Mouse (Mus musculus): ENCODE measurements around the gene Syngap1. TPM values are rescaled to one million over a fixed set of nuclear protein-coding genes. Genes with fewer than 3 reads are reported as not detected.

Gene Syngap1
- polyA plus RNA-seq, 1 experiment from 2014 or later: 2.0 TPM

DNA sequence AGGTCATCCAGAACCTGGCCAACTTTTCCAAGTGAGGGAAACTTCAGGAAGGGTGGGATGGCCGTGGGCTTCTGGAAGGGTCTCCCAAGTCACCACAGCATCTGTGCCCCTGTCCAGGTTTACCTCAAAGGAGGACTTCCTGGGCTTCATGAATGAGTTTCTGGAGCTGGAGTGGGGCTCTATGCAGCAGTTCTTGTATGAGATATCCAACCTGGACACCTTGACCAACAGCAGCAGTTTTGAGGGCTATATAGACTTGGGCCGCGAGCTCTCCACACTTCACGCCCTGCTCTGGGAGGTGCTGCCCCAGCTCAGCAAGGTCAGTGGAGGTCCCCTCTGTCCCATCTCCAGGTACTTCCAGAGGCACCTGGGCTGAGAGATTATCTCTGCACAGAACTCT is 18.8 kb downstream of the Syngap1 start:
- ATAC-seq (ENCODE audit: insufficient read depth, low FRiP score, low read depth): no peak
- no peak overlapping the region for H3K27ac ChIP-seq
- no peak overlapping the region for H3K4me3 ChIP-seq (replicated peaks)
- 98% methylated on average over 4 of the region's 4 CpGs for WGBS
- no peaks in the 10 kb centered on the region for H3K4me1 ChIP-seq
- no peaks in the 10 kb centered on the region for H3K27me3 ChIP-seq (replicated peaks)
- peaks cover 30% of the 10 kb centered on the region; the same call in 1 of the 2 replicates for H3K36me3 ChIP-seq
- no peak overlapping the region for H3K9ac ChIP-seq
- H3K4me2 ChIP-seq: no peak overlapping the region
- H3K9me3 ChIP-seq: no peaks in the 10 kb centered on the region

GRCm38 (mm10) chr17:26961572-26962240 is 20.7 kb downstream of the Syngap1 start:
- no peak for ATAC-seq (ENCODE audit: insufficient read depth, low FRiP score, low read depth)
- Histone ChIP-seq H3K27ac (no peak overlapping the region), H3K9ac (no peak overlapping the region), H3K4me3 (replicated peaks) (no peak overlapping the region), H3K27me3 (replicated peaks) (no peaks in the 10 kb centered on the region), H3K9me3 (no peaks in the 10 kb centered on the region), H3K4me2 (no peak overlapping the region), H3K36me3 (peaks cover 27% of the 10 kb centered on the region; the same call in 1 of the 2 replicates), H3K4me1 (no peaks in the 10 kb centered on the region)
- whole genome bisulfite sequencing: 92% methylated on average over 21 of the region's 21 CpGs

GRCm38 (mm10) chr17:26966993-26967392 is 25.9 kb downstream of the Syngap1 start:
- Histone ChIP-seq H3K4me3 (replicated peaks) (no peak overlapping the region), H3K9ac (no peak overlapping the region), H3K9me3 (no peaks in the 10 kb centered on the region), H3K4me2 (no peak overlapping the region), H3K27me3 (replicated peaks) (no peaks in the 10 kb centered on the region), H3K27ac (no peak overlapping the region), H3K36me3 (peaks cover 15% of the 10 kb centered on the region; the same call in 1 of the 2 replicates), H3K4me1 (peaks cover 14% of the 10 kb centered on the region)
- WGBS: 89% methylated on average over 11 of the region's 11 CpGs
- no peak for ATAC-seq (ENCODE audit: insufficient read depth, low FRiP score, low read depth)

DNA sequence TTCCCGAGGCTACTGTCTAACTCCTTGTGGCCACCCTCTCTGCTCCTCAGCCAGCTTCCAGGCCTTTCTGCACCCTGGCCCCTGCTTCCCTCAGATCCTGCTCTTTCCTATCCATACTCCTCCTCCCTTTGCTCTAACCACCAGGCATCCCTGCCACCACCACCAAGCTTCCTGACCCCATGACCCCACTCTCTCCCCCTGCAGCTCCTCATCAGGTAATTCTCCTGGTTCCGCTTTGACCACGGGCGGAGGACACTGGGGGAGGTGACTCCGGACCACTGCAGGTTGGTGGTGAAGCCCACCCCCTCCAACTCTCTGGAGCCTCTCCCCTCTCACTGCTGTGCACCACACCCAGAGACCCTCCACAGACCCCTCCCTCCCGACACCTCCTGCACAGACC is 26.4 kb downstream of the Syngap1 start:
- 91% methylated on average over 6 of the region's 6 CpGs for WGBS
- no peaks in the 10 kb centered on the region for H3K9me3 ChIP-seq
- no peak for ATAC-seq (ENCODE audit: insufficient read depth, low FRiP score, low read depth)
- peaks cover 16% of the 10 kb centered on the region for H3K4me1 ChIP-seq
- no peak overlapping the region for H3K4me3 ChIP-seq (replicated peaks)
- no peak overlapping the region for H3K9ac ChIP-seq
- no peaks in the 10 kb centered on the region for H3K27me3 ChIP-seq (replicated peaks)
- H3K4me2 ChIP-seq: no peak overlapping the region
- no peak overlapping the region for H3K27ac ChIP-seq
- H3K36me3 ChIP-seq: peaks cover 11% of the 10 kb centered on the region; the same call in 1 of the 2 replicates

GRCm38 (mm10) chr17:26968200-26968611 is 27.2 kb downstream of the Syngap1 start:
- Histone ChIP-seq H3K4me3 (replicated peaks) (no peak overlapping the region), H3K27ac (no peak overlapping the region), H3K4me2 (no peak overlapping the region), H3K9ac (no peak overlapping the region), H3K9me3 (no peaks in the 10 kb centered on the region), H3K27me3 (replicated peaks) (no peaks in the 10 kb centered on the region), H3K36me3 (peaks cover 8% of the 10 kb centered on the region; the same call in 1 of the 2 replicates), H3K4me1 (peaks cover 16% of the 10 kb centered on the region)
- WGBS: 82% methylated on average over 6 of the region's 6 CpGs
- no peak for ATAC-seq (ENCODE audit: insufficient read depth, low FRiP score, low read depth)

GRCm38 (mm10) chr17:26969257-26969656 is 28.2 kb downstream of the Syngap1 start:
- H3K36me3 ChIP-seq: peaks cover 8% of the 10 kb centered on the region; the same call in 1 of the 2 replicates

GRCm38 (mm10) chr17:26970221-26970620 is 29.2 kb downstream of the Syngap1 start:
- Histone ChIP-seq H3K4me1 (peaks cover 33% of the 10 kb centered on the region), H3K4me3 (replicated peaks) (no peak overlapping the region), H3K36me3 (peaks cover 6% of the 10 kb centered on the region; the same call in 1 of the 2 replicates), H3K9me3 (no peaks in the 10 kb centered on the region), H3K9ac (no peak overlapping the region), H3K4me2 (no peak overlapping the region), H3K27me3 (replicated peaks) (no peaks in the 10 kb centered on the region), H3K27ac (no peak overlapping the region)
- 61% methylated on average over 12 of the region's 12 CpGs for WGBS
- no peak for ATAC-seq (ENCODE audit: insufficient read depth, low FRiP score, low read depth)

More at GRCm38 (mm10) chr17:26969257-26969656, 28.2 kb downstream of the Syngap1 start:
- Histone ChIP-seq H3K27ac (no peak overlapping the region), H3K4me1 (peaks cover 24% of the 10 kb centered on the region), H3K4me3 (replicated peaks) (no peak overlapping the region), H3K9me3 (no peaks in the 10 kb centered on the region), H3K4me2 (no peak overlapping the region), H3K27me3 (replicated peaks) (no peaks in the 10 kb centered on the region), H3K9ac (no peak overlapping the region)
- no peak for ATAC-seq (ENCODE audit: insufficient read depth, low FRiP score, low read depth)
- WGBS: 86% methylated on average over 6 of the region's 6 CpGs

- no peak for ATAC-seq (ENCODE audit: insufficient read depth, low FRiP score, low read depth)
- H3K27ac ChIP-seq: peak overlapping the region; percentile 61
- peak overlapping the region; percentile 91 for H3K4me2 ChIP-seq
- 46% methylated on average over 8 of the region's 8 CpGs for WGBS
- peak overlapping the region; percentile 98 for H3K4me3 ChIP-seq (replicated peaks)
- H3K9ac ChIP-seq: peak overlapping the region; percentile 29; the same call in 1 of the 2 replicates
- H3K4me1 ChIP-seq: peaks cover 33% of the 10 kb centered on the region
- H3K27me3 ChIP-seq (replicated peaks): no peaks in the 10 kb centered on the region
- H3K9me3 ChIP-seq: no peaks in the 10 kb centered on the region
- peaks cover 6% of the 10 kb centered on the region; the same call in 1 of the 2 replicates for H3K36me3 ChIP-seq
Observed at GRCm38 (mm10) chr17:26971247-26971905, 30.3 kb downstream of the Syngap1 start.

GRCm38 (mm10) chr17:26972107-26972506 is 31.1 kb downstream of the Syngap1 start:
- H3K4me2 ChIP-seq: peak overlapping the region; percentile 91
- H3K36me3 ChIP-seq: peaks cover 12% of the 10 kb centered on the region; the same call in 1 of the 2 replicates
- peak overlapping the region; percentile 91 for H3K27ac ChIP-seq
- peaks cover 37% of the 10 kb centered on the region for H3K4me1 ChIP-seq
- 2% methylated on average over 3 of the region's 3 CpGs for WGBS
- no peaks in the 10 kb centered on the region for H3K27me3 ChIP-seq (replicated peaks)
- peak overlapping the region; percentile 78; the same call in 1 of the 2 replicates for H3K9ac ChIP-seq
- ATAC-seq (ENCODE audit: insufficient read depth, low FRiP score, low read depth): no peak
- H3K4me3 ChIP-seq (replicated peaks): peak overlapping the region; percentile 98
- no peaks in the 10 kb centered on the region for H3K9me3 ChIP-seq

GRCm38 (mm10) chr17:26972703-26973574 is 31.9 kb downstream of the Syngap1 start, which contains the start of gene Zbtb9:
TSS of gene Zbtb9 (plus strand) at chr17:26973167.
- H3K4me2 ChIP-seq: peak within 1 kb of the TSS; percentile 91
- H3K9me3 ChIP-seq: no peaks in the 10 kb centered on the region
- under 1% methylated on average over 74 of the region's 75 CpGs for WGBS
- peak; percentile 100 for ATAC-seq (ENCODE audit: insufficient read depth, low FRiP score, low read depth)
- peak within 1 kb of the TSS; percentile 98 for H3K4me3 ChIP-seq (replicated peaks)
- no peaks in the 10 kb centered on the region for H3K27me3 ChIP-seq (replicated peaks)
- H3K27ac ChIP-seq: peak within 1 kb of the TSS; percentile 91
- peak within 1 kb of the TSS; percentile 78 for H3K9ac ChIP-seq
- H3K36me3 ChIP-seq: peaks cover 17% of the 10 kb centered on the region
- peaks cover 37% of the 10 kb centered on the region for H3K4me1 ChIP-seq

DNA sequence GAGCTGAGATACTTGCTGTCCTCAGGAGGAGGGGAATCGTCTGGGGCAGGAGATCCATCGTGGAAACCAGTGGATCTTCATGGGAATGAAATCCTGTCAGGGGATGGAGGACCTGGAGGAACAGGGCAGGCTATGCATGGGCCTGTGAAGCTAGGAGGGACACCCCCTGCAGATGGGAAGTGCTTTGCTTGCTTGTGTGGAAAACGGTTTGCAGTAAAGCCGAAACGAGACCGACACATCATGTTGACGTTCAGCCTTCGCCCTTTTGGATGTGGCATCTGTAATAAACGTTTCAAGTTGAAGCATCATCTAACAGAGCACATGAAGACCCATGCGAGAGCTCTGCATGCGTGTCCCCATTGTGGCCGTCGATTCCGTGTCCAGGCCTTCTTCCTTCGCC is 33.5 kb downstream of the Syngap1 start:
- H3K27me3 ChIP-seq (replicated peaks): no peaks in the 10 kb centered on the region
- H3K27ac ChIP-seq: no peak overlapping the region
- WGBS: 87% methylated on average over 15 of the region's 15 CpGs
- peak overlapping the region; percentile 91; the same call in 1 of the 2 replicates for H3K4me2 ChIP-seq
- H3K9me3 ChIP-seq: no peaks in the 10 kb centered on the region
- peaks cover 28% of the 10 kb centered on the region for H3K36me3 ChIP-seq
- no peak for ATAC-seq (ENCODE audit: insufficient read depth, low FRiP score, low read depth)
- H3K9ac ChIP-seq: no peak overlapping the region
- no peak overlapping the region for H3K4me3 ChIP-seq (replicated peaks)
- peaks cover 37% of the 10 kb centered on the region for H3K4me1 ChIP-seq

Data from stomach, embryonic 15.5 days (tissue).